Mouse (Mus musculus): ENCODE results near the gene Bach1. TPM values are rescaled to one million over a fixed set of nuclear protein-coding genes. Genes with fewer than 3 reads are reported as not detected.

Bach1 gene
- 44.4 TPM for total RNA-seq (2023)

DNA sequence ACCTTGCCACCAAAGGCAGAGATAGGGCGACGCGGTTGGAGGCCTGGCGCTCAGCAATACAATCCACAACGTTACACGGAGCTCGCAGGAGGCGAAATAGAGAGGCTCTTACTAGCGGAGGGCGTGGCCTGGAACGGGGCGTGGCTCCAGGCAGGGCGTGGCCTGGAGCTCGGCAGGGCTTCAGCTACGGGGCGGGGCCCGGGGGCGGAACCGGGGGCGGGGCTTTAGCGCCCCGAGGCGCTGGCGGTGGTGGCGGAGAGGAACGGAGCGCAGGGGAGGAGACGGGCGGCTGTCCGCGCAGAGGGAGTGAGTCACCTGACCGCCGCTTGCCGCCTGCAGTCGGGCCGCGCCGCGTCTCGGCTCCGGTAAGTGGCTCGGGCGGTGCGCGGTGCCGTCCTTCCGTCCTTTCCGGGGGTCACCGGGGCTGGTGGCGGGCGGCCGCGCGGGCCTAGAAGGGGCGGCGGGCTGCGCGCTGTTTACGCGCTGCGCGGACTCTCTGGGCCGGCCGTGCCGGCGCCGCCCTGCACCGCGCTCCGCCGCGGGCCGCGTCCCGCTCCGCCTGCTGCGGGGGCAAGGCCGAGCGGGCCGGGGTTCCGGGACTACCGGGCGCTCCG lies at the start of gene Bach1:
Bach1 (plus strand) TSS at position 254 of the 614 bp plus-strand sequence.

Other genes with a start within 250 kb of the Bach1 start
- gene Usp16, start 244.2 kb upstream of the Bach1 start, total RNA-seq (2023) = 159 TPM
- 162 TPM for gene Cct8, start 203.1 kb upstream of the Bach1 start, total RNA-seq (2023)
- gene Map3k7cl, start 145.6 kb upstream of the Bach1 start, total RNA-seq (2023) = not detected

Measured in CD4-positive naive resting alpha-beta T cell, adult 76 days (primary cell).